Mouse (Mus musculus) lung, adult 2 months (tissue): ENCODE data around the gene Ephb1. TPM values are rescaled to one million over a fixed set of nuclear protein-coding genes. Genes with fewer than 3 reads are reported as not detected.

ENCODE experiments used
- DNase-seq: peaks from one replicate; pipeline ENCODE4 v3.0.0; 2022
- H3K4me1 ChIP-seq: fragments of 200-500 bp; 2 replicates; pipeline ENCODE4 v1.6.1; 2011; ENCODE audit warnings: low read length; ENCODE audit not compliant: control insufficient read depth, insufficient read depth
- H3K4me3 ChIP-seq: fragments of 200-500 bp; replicated peaks from 2 replicates; pipeline ENCODE3; 2011; ENCODE audit warnings: low read depth, mild to moderate bottlenecking, control low read depth, low read length; ENCODE audit errors: extremely low read depth
- CTCF ChIP-seq: fragments of 200-500 bp; IDR thresholded peaks from 2 replicates; pipeline ENCODE4 v1.5.1; 2011; ENCODE audit warnings: mild to moderate bottlenecking, low read length, control low read depth; ENCODE audit not compliant: insufficient read depth
- POLR2A ChIP-seq: fragments of 200-500 bp; IDR thresholded peaks from 2 replicates; pipeline ENCODE4 v1.6.1; 2011; ENCODE audit warnings: low read depth, mild to moderate bottlenecking, control low read depth, low read length, borderline replicate concordance; ENCODE audit errors: extremely low read depth
- WGBS: fragments of 180-500 bp; shearing (Covaris S2); methylation state at CpG from one replicate; pipeline ENCODE4 v1.1.7; 2018; 5-methylcytosine and 5-hydroxymethylcytosine counted together
- polyA plus RNA-seq: library from polyadenylated mRNA; depleted of rRNA; stranded (reverse); fragments of >200 nt; gene quantifications from 2 replicates; pipeline ENCODE4 v1.2.3, GENCODE M21; 2012

Gene Ephb1
- polyA plus RNA-seq, 1 experiment, result 1.1 TPM

GRCm38 (mm10) chr9:102086053-102086706 lies 268.3 kb downstream of the Ephb1 start:
- 46% methylated on average over 24 of the region's 24 CpGs for WGBS
- no peak overlapping the region for H3K4me3 ChIP-seq
- H3K4me1 ChIP-seq, result no peaks in the 10 kb centered on the region
- no peak for DNase-seq
- TF ChIP-seq CTCF, result no peak
- TF ChIP-seq POLR2A, result no peak

DNA sequence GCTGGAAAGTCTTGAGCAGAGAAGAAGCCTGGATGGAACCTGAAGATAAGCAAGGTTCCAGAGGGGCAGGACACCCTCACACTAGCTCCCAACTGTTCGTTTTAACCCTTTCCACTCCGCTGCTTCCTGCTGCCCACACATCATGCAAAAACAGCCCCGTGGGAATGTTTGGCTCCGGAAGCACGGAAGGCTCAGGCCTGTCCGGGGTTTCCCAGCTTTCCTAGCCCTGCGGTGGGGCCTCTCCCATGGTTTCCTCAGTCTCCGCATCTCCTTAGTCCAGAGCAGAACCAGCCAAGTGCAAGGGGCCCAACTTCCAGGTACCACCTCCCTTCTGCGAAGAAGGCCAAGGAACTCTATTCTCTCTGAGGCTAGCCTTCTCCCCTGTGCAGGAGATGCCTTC lies 269.0 kb downstream of the Ephb1 start:
- no peak for TF ChIP-seq CTCF
- TF ChIP-seq POLR2A, result no peak
- Histone ChIP-seq H3K4me3 (no peak overlapping the region), H3K4me1 (no peaks in the 10 kb centered on the region)
- no peak for DNase-seq
- 82% methylated on average over 9 of the region's 9 CpGs for WGBS

GRCm38 (mm10) chr9:102080934-102081333 lies 273.6 kb downstream of the Ephb1 start:
- DNase-seq, result no peak
- no peak for TF ChIP-seq POLR2A
- no peak for TF ChIP-seq CTCF
- WGBS, result 69% methylated on average over 5 of the region's 5 CpGs
- no peaks in the 10 kb centered on the region for H3K4me1 ChIP-seq
- no peak overlapping the region for H3K4me3 ChIP-seq

- WGBS, result 93% methylated on average over 2 of the region's 2 CpGs
- H3K4me1 ChIP-seq, result no peaks in the 10 kb centered on the region
- H3K4me3 ChIP-seq, result no peak overlapping the region
- no peak for DNase-seq
- TF ChIP-seq POLR2A (no peak), CTCF (no peak)
These were observed 275.3 kb downstream of the Ephb1 start for GRCm38 (mm10) chr9:102079151-102079550.

DNA sequence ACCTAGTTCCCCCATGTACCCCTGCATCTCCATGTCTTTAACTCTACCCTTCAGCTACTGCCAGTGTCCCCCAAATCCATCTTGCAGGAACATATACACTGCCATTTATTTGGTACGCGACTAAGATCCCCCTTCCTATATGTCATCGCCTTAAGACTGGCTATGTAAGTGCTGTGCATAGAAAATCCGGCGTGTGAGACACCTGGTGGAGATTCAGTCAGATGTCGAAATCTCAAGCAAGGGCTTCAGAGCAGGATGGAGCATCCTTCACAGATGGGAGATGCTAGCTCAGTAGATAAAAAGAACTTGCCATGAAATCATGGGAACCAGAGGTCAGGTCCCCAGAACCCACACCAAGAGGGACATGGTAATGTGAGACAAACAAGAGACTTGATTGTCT lies 276.3 kb downstream of the Ephb1 start:
- no peak for TF ChIP-seq CTCF
- TF ChIP-seq POLR2A, result no peak
- 90% methylated on average over 6 of the region's 6 CpGs for WGBS
- Histone ChIP-seq H3K4me3 (no peak overlapping the region), H3K4me1 (no peaks in the 10 kb centered on the region)
- DNase-seq, result no peak

GRCm38 (mm10) chr9:102075539-102075938 lies 279.0 kb downstream of the Ephb1 start:
- WGBS, result 59% methylated on average over 4 of the region's 4 CpGs
- no peak for DNase-seq
- no peak for TF ChIP-seq POLR2A
- no peak for TF ChIP-seq CTCF
- H3K4me3 ChIP-seq, result no peak overlapping the region
- H3K4me1 ChIP-seq, result no peaks in the 10 kb centered on the region

- Histone ChIP-seq H3K4me3 (no peak overlapping the region), H3K4me1 (no peaks in the 10 kb centered on the region)
- no peak for DNase-seq
- TF ChIP-seq CTCF (no peak), POLR2A (no peak)
- 90% methylated on average over 5 of the region's 5 CpGs for WGBS
These were observed 281.1 kb downstream of the Ephb1 start for GRCm38 (mm10) chr9:102073404-102073803.

GRCm38 (mm10) chr9:102069151-102069882 lies 285.2 kb downstream of the Ephb1 start:
- TF ChIP-seq POLR2A (no peak), CTCF (no peak)
- DNase-seq, result no peak

DNA sequence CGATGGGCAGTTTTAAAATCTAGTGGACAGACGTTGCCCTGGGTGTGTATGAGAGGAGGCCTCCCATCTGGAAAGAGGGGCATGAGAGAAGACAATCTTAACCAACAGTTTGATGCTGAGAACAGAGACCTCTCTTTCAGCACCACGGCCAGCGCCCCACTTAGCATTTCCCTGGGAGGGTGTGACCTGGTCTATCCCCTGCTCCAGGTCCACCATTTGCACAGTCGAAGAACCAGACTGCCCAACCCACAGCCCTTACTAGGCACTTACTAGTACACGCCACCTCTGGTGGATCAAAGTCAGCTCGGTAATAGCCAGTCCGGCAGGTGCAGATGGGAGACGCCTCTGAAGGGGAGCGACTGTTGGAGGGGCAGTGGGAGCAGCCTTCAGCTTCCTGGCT lies 287.9 kb downstream of the Ephb1 start:
- TF ChIP-seq POLR2A (no peak), CTCF (no peak)
- DNase-seq, result no peak
- 72% methylated on average over 10 of the region's 10 CpGs for WGBS
- Histone ChIP-seq H3K4me1 (no peaks in the 10 kb centered on the region), H3K4me3 (no peak overlapping the region)

More at GRCm38 (mm10) chr9:102069151-102069882, 285.2 kb downstream of the Ephb1 start:
- WGBS, result 64% methylated on average over 3 of the region's 3 CpGs
- H3K4me3 ChIP-seq, result no peak overlapping the region
- H3K4me1 ChIP-seq, result no peaks in the 10 kb centered on the region

- H3K4me3 ChIP-seq, result no peak overlapping the region
- H3K4me1 ChIP-seq, result no peaks in the 10 kb centered on the region
- TF ChIP-seq POLR2A, result no peak
- TF ChIP-seq CTCF, result no peak
- no peak for DNase-seq
- WGBS, result 37% methylated on average over 2 of the region's 2 CpGs
These were observed 308.6 kb downstream of the Ephb1 start for GRCm38 (mm10) chr9:102045886-102046285.
